Mouse (Mus musculus) liver, adult 2 months (tissue): ENCODE data around the gene Scn4a.

Experiments
- CTCF ChIP-seq: fragments of 200-500 bp; IDR thresholded peaks from 2 replicates; pipeline ENCODE4 v1.5.1; 2011; ENCODE audit warnings: low read depth, low read length, control low read depth
- POLR2A ChIP-seq: fragments of 200-500 bp; IDR thresholded peaks from 2 replicates; pipeline ENCODE4 v1.6.1; 2011; ENCODE audit warnings: low read length, control low read depth; ENCODE audit not compliant: insufficient read depth; ENCODE audit errors: extremely low read depth

DNA sequence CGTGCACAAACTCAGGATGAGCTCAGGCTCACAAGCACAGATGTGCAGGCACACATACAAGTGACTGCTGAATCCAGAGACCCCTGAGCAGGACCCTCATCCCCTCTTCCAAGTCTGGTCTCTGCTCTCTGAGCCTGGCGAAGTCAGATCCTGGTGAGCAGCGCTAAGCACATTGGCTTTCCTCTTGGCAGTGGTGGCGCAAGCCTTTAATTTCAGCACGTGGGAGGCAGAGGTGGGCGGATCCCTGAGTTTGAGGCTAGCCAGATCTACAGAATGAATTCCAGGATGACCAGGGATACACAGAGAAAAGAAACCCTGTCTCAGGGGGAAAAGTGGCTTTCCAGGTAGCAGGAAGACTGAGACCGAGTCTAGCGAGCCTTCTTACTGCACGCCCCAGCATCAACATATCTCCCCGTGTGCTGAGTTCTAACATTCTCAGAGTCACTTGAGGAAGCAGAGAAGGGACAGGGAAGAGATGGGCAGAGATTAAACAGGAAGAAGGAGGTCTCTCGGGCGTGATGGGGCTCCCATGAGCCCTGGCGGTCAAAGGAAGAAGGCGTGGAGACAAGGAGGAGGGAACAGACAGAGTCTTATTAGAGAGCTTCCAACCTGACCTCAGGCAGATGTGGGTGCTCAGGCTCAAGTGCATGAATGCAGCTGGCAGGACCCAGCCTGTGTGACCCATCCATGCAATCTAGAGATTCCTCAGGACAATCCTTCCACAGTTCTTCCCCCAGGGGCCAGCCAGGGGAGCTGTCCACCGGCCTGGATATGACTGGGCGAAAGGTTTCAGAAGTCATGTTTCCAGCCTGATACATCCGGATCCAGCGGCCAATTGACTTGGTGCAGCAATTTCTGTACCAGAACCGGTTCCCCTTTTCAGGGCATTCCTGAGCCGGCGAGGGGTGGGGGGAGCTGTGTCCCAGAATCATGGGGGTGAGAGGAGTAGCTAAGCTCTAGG is 34.4 kb downstream of the Scn4a start:
- no peak for TF ChIP-seq POLR2A
- no peak for TF ChIP-seq CTCF
